Mouse (Mus musculus): Measurements from ENCODE around the gene U2surp.

- TF ChIP-seq CTCF (conservative IDR thresholded peaks at IDR 0.05; ENCODE audit: insufficient read depth, insufficient read length, low read depth, low read length), result no peak
- peak; percentile 62 for TF ChIP-seq POLR2A (IDR thresholded peaks at IDR 0.05; ENCODE audit: low read depth, low read length)
Measured at GRCm38 (mm10) chr9:95511472-95512330, at the start of gene U2surp.
